8 mouse cellular contexts compared by ENCODE assay signal in genomic region chr5:67260159-67260530, GRCm38 (mm10). TPM values are rescaled to one million over a fixed set of nuclear protein-coding genes. Genes with fewer than 3 reads are reported as not detected.
DNase-seq lines count a peak whose midpoint lies in the region; ATAC-seq and TF ChIP-seq lines count a peak whose summit lies in the region.

No protein-coding gene starts in this region.

- H3K27me3 ChIP-seq in testis, adult 2 months (ENCODE audit: control insufficient read depth, insufficient read depth, low read length), result no peaks in the 10 kb centered on the region
- H3K27me3 ChIP-seq in liver, embryonic 11.5 days (replicated peaks; ENCODE audit: control insufficient read depth, insufficient read depth, low read length), result no peaks in the 10 kb centered on the region
- H3K27me3 ChIP-seq in stomach, postnatal 0 days (ENCODE audit: control insufficient read depth, insufficient read depth, low read length), result no peaks in the 10 kb centered on the region

- peak; percentile 11; the same call in 1 of the 2 replicates for ATAC-seq in frontal cortex, adult (ENCODE audit: low TSS enrichment)
- ATAC-seq in liver, embryonic 11.5 days (replicated peaks; ENCODE audit: low FRiP score), result no peak
- no peak for ATAC-seq in stomach, postnatal 0 days (ENCODE audit: low FRiP score, low TSS enrichment)

- DNase-seq in frontal cortex, postnatal 36 days (ENCODE audit: low spot score in 2 of 2), result no peak
- no peak for DNase-seq in testis, postnatal 14 days (ENCODE audit: low spot score)
- no peak for DNase-seq in liver, embryonic 11.5 days (ENCODE audit: low spot score)
- no peak for DNase-seq in stomach, postnatal 0 days (ENCODE audit: low spot score)
- no peak for DNase-seq in spleen, postnatal 4 days (ENCODE audit: low spot score in 2 of 2)
- no peak for DNase-seq in frontal cortex, postnatal 25 days (ENCODE audit: low spot score in 2 of 2)

- peak overlapping the region; percentile 94 for H3K27ac ChIP-seq in testis, adult 2 months (ENCODE audit: control insufficient read depth, insufficient read depth, low read depth, low read length)
- H3K27ac ChIP-seq in liver, embryonic 11.5 days (ENCODE audit: low read depth, low read length), result peak overlapping the region; percentile 89; the same call in 1 of the 2 replicates
- H3K27ac ChIP-seq in stomach, postnatal 0 days (replicated peaks), result no peak overlapping the region

- H3K36me3 ChIP-seq in testis, adult 2 months (ENCODE audit: control insufficient read depth, insufficient read depth, low read length), result no peaks in the 10 kb centered on the region
- peaks cover 15% of the 10 kb centered on the region for H3K36me3 ChIP-seq in liver, embryonic 11.5 days (ENCODE audit: control insufficient read depth, insufficient read depth, low read length)
- H3K36me3 ChIP-seq in stomach, postnatal 0 days (ENCODE audit: control insufficient read depth, insufficient read depth, low read length), result peaks cover 3% of the 10 kb centered on the region; the same call in 1 of the 2 replicates

- peak overlapping the region; percentile 99 for H3K4me3 ChIP-seq in testis, adult 2 months (ENCODE audit: control insufficient read depth, low read depth, low read length)
- H3K4me3 ChIP-seq in liver, embryonic 11.5 days (ENCODE audit: low read depth, low read length), result peak overlapping the region; percentile 82
- H3K4me3 ChIP-seq in stomach, postnatal 0 days (ENCODE audit: low read depth, low read length), result peak overlapping the region; percentile 89

- peak overlapping the region; percentile 56 for H3K9ac ChIP-seq in liver, embryonic 11.5 days (ENCODE audit: low read depth, low read length)
- H3K9ac ChIP-seq in stomach, postnatal 0 days (ENCODE audit: low read length), result peak overlapping the region; percentile 90; the same call in 1 of the 2 replicates

- H3K4me2 ChIP-seq in liver, embryonic 11.5 days, result peak overlapping the region; percentile 64
- H3K4me2 ChIP-seq in stomach, postnatal 0 days (replicated peaks; ENCODE audit: low read depth), result peak overlapping the region; percentile 74

- no peak for TF ChIP-seq EP300 in stomach, postnatal 0 days (optimal IDR thresholded peaks at IDR 0.05)

- WGBS in liver, embryonic 11.5 days, result 0% methylated on average over 9 of the region's 9 CpGs
- 1% methylated on average over 9 of the region's 9 CpGs for WGBS in stomach, postnatal 0 days

- TF ChIP-seq POLR2A in testis, adult 2 months (IDR thresholded peaks at IDR 0.05; ENCODE audit: control insufficient read depth, low read depth, low read length), result no peak

- no peak for TF ChIP-seq CTCF in testis, adult 2 months (IDR thresholded peaks at IDR 0.05; ENCODE audit: control insufficient read depth, insufficient read depth, insufficient replicate concordance, low read depth, low read length)
- TF ChIP-seq CTCF in stomach, postnatal 0 days (IDR thresholded peaks at IDR 0.05; ENCODE audit: low read depth), result no peak

- H3K4me1 ChIP-seq in testis, adult 2 months (ENCODE audit: control insufficient read depth, insufficient read depth, low read length), result peaks cover 2% of the 10 kb centered on the region; the same call in 1 of the 2 replicates
- peaks cover 5% of the 10 kb centered on the region for H3K4me1 ChIP-seq in liver, embryonic 11.5 days (replicated peaks; ENCODE audit: control insufficient read depth, insufficient read depth, low read length)
- no peaks in the 10 kb centered on the region for H3K4me1 ChIP-seq in stomach, postnatal 0 days (replicated peaks; ENCODE audit: control insufficient read depth, insufficient read depth)

- no peaks in the 10 kb centered on the region for H3K9me3 ChIP-seq in liver, embryonic 11.5 days (ENCODE audit: control insufficient read depth, low read length)
- no peaks in the 10 kb centered on the region for H3K9me3 ChIP-seq in stomach, postnatal 0 days (ENCODE audit: control insufficient read depth, low read length)

RNA-seq across cellular contexts. Expression of gene Tmem33, which starts 0.2 kb away (rescaled TPM):
- 43.7 and 58.1 TPM in 2 replicates for polyA plus RNA-seq in testis, adult 2 months (2012; rRNA removed)
- polyA plus RNA-seq in liver, embryonic 11.5 days (2014; fragmentation: Nextera tagmentation; extraction: Ambion mirVana), result 122 and 138 TPM in 2 replicates
- 98.1 and 106 TPM in 2 replicates for polyA plus RNA-seq in stomach, postnatal 0 days (2015; fragmentation: Nextera tagmentation; extraction: Ambion mirVana)

RNA-seq across cellular contexts. Expression of gene Slc30a9, which starts 46.6 kb away (rescaled TPM):
- polyA plus RNA-seq in testis, adult 2 months (2012; rRNA removed), result 18.2 and 22.9 TPM in 2 replicates
- 98.6 and 104 TPM in 2 replicates for polyA plus RNA-seq in liver, embryonic 11.5 days (2014; fragmentation: Nextera tagmentation; extraction: Ambion mirVana)
- 54.0 and 56.2 TPM in 2 replicates for polyA plus RNA-seq in stomach, postnatal 0 days (2015; fragmentation: Nextera tagmentation; extraction: Ambion mirVana)
